Mouse (Mus musculus): ENCODE measurements at regions not wholly inside any gene's neighbourhood (a gene's known extent, or its start where the extent isn't known, plus 50 kb on each side); places are given as distances from the start of the nearest gene placed in this dataset.

- DNase-seq: no peak
Observed at GRCm38 (mm10) chr14:58675146-58675545, 467.5 kb downstream of the 1700129C05Rik start.

GRCm38 (mm10) chr14:58663946-58664345 is 478.7 kb downstream of the 1700129C05Rik start:
- no peak for DNase-seq

GRCm38 (mm10) chr14:58662601-58663000 is 480.1 kb downstream of the 1700129C05Rik start:
- no peak for DNase-seq

- DNase-seq: no peak
Observed at GRCm38 (mm10) chr14:58661416-58661815, 481.3 kb downstream of the 1700129C05Rik start.

GRCm38 (mm10) chr14:58657263-58657662 is 485.4 kb downstream of the 1700129C05Rik start:
- DNase-seq: no peak

GRCm38 (mm10) chr14:58656935-58657238 is 485.8 kb downstream of the 1700129C05Rik start:
- DNase-seq: no peak

GRCm38 (mm10) chr14:58656212-58656934 is 486.3 kb downstream of the 1700129C05Rik start:
- DNase-seq: no peak

- no peak for DNase-seq
Observed at GRCm38 (mm10) chr14:58653026-58653425, 489.7 kb downstream of the 1700129C05Rik start.

GRCm38 (mm10) chr14:58652004-58652403 is 490.7 kb downstream of the 1700129C05Rik start:
- DNase-seq: no peak

- DNase-seq: no peak
Observed at GRCm38 (mm10) chr14:58651210-58651609, 491.5 kb downstream of the 1700129C05Rik start.

GRCm38 (mm10) chr14:58638337-58638696 is 504.4 kb downstream of the 1700129C05Rik start:
- no peak for DNase-seq

- no peak for DNase-seq
Observed at GRCm38 (mm10) chr14:58637405-58638336, 505.0 kb downstream of the 1700129C05Rik start.

GRCm38 (mm10) chr14:58631221-58631620 is 511.5 kb downstream of the 1700129C05Rik start:
- no peak for DNase-seq

GRCm38 (mm10) chr14:58628266-58628665 is 514.4 kb downstream of the 1700129C05Rik start:
- DNase-seq: no peak

GRCm38 (mm10) chr14:58626506-58627256 is 516.0 kb downstream of the 1700129C05Rik start:
- no peak for DNase-seq

- DNase-seq: no peak
Observed at GRCm38 (mm10) chr14:58620186-58620585, 522.5 kb downstream of the 1700129C05Rik start.

- no peak for DNase-seq
Observed at GRCm38 (mm10) chr14:58617656-58618055, 525.0 kb downstream of the 1700129C05Rik start.

GRCm38 (mm10) chr14:58608216-58608615 is 534.5 kb downstream of the 1700129C05Rik start:
- no peak for DNase-seq

GRCm38 (mm10) chr14:58607734-58608133 is 535.0 kb downstream of the 1700129C05Rik start:
- DNase-seq: no peak

GRCm38 (mm10) chr14:58605529-58605928 is 535.2 kb downstream of the Fgf9 start:
- no peak for DNase-seq

- no peak for DNase-seq
Observed at GRCm38 (mm10) chr14:58598867-58599266, 528.5 kb downstream of the Fgf9 start.

- no peak for DNase-seq
Observed at GRCm38 (mm10) chr14:58597810-58598209, 527.5 kb downstream of the Fgf9 start.

GRCm38 (mm10) chr14:58596936-58597335 is 526.6 kb downstream of the Fgf9 start:
- DNase-seq: no peak
